Comparison of ENCODE assay signal across 12 mouse cellular contexts in the genomic region with DNA sequence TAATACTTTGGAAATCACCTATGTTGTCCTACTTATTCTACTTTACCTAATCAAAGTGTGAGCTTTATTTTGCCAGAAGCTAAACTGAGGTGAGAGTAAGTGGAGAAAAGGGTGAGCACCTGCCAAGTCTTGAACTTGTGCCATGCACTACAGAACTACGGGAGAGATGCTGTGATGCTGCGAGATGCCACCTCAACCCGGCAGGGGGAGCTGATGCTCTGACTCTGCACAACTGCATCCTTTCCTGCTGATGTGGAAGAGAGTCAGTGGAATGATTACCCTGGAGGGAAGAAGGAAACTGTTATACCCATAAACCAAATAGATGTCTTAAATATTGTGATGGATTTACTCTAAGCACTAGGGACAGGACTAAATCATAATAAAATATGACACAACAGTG.
DNase-seq lines count a peak whose midpoint lies in the region; ATAC-seq and TF ChIP-seq lines count a peak whose summit lies in the region.
"Had no signal": no experiment of that assay in that cellular context is flagged by ENCODE, and none has a peak within 500 bp of the region (broad histone marks: within the 10 kb centered on the region; RNA-seq: fewer than 3 reads in every experiment).

No protein-coding gene starts in this region.

- TF ChIP-seq CTCF in forebrain, postnatal 0 days (IDR thresholded peaks at IDR 0.05; ENCODE audit: low read depth): 0 out of 2 replicates have a peak, but pooled peaks have one; percentile 11
- peak; percentile 33 for TF ChIP-seq CTCF in lung, postnatal 0 days (IDR thresholded peaks at IDR 0.05)

- no peak for DNase-seq in forebrain, postnatal 0 days
- no peak for DNase-seq in lung, postnatal 0 days (ENCODE audit: low spot score)
- DNase-seq in lung, postnatal 10 days: no peak
- DNase-seq in embryo, embryonic 10 days (ENCODE audit: low spot score): peak; percentile 50
- peak; percentile 5 for DNase-seq in retina, postnatal 1 day
- no peak for DNase-seq in right cerebral cortex, postnatal 4 days
- no peak for DNase-seq in cerebellum, adult 11 months
- DNase-seq: gastrocnemius, postnatal 10 days; right cerebral cortex, postnatal 25 days had no signal

- H3K36me3 ChIP-seq in forebrain, postnatal 0 days (ENCODE audit: insufficient read depth): no peaks in the 10 kb centered on the region
- no peaks in the 10 kb centered on the region for H3K36me3 ChIP-seq in forebrain, embryonic 15.5 days
- no peaks in the 10 kb centered on the region for H3K36me3 ChIP-seq in lung, postnatal 0 days (ENCODE audit: insufficient read depth, low read length)
- H3K36me3 ChIP-seq: hindbrain, embryonic 13.5 days; limb, embryonic 15.5 days had no signal

- no peaks in the 10 kb centered on the region for H3K27me3 ChIP-seq in forebrain, postnatal 0 days (ENCODE audit: insufficient read depth, low read length)
- no peaks in the 10 kb centered on the region for H3K27me3 ChIP-seq in forebrain, embryonic 15.5 days
- H3K27me3 ChIP-seq in lung, postnatal 0 days (replicated peaks; ENCODE audit: insufficient read depth, low read length): no peaks in the 10 kb centered on the region
- H3K27me3 ChIP-seq: hindbrain, embryonic 13.5 days; limb, embryonic 15.5 days had no signal

- H3K9me3 ChIP-seq in forebrain, postnatal 0 days (ENCODE audit: low read length): no peaks in the 10 kb centered on the region
- no peaks in the 10 kb centered on the region for H3K9me3 ChIP-seq in forebrain, embryonic 15.5 days
- H3K9me3 ChIP-seq in lung, postnatal 0 days (ENCODE audit: low read length): no peaks in the 10 kb centered on the region
- H3K9me3 ChIP-seq: hindbrain, embryonic 13.5 days; limb, embryonic 15.5 days had no signal

- no peak overlapping the region for H3K9ac ChIP-seq in forebrain, postnatal 0 days
- no peak overlapping the region for H3K9ac ChIP-seq in forebrain, embryonic 15.5 days (replicated peaks)
- no peak overlapping the region for H3K9ac ChIP-seq in lung, postnatal 0 days (replicated peaks; ENCODE audit: low read depth)
- H3K9ac ChIP-seq: hindbrain, embryonic 13.5 days; limb, embryonic 15.5 days had no signal

- no peaks in the 10 kb centered on the region for H3K4me1 ChIP-seq in forebrain, postnatal 0 days (ENCODE audit: insufficient read depth)
- H3K4me1 ChIP-seq in forebrain, embryonic 15.5 days: no peaks in the 10 kb centered on the region
- H3K4me1 ChIP-seq in lung, postnatal 0 days (ENCODE audit: insufficient read depth, low read depth, low read length): no peaks in the 10 kb centered on the region
- H3K4me1 ChIP-seq: hindbrain, embryonic 13.5 days; limb, embryonic 15.5 days had no signal

- TF ChIP-seq EP300 in lung, postnatal 0 days (IDR thresholded peaks at IDR 0.05): no peak

- H3K4me2 ChIP-seq in forebrain, postnatal 0 days (ENCODE audit: low read depth): no peak overlapping the region
- H3K4me2 ChIP-seq in forebrain, embryonic 15.5 days (replicated peaks): no peak overlapping the region
- no peak overlapping the region for H3K4me2 ChIP-seq in lung, postnatal 0 days (replicated peaks; ENCODE audit: low read depth, low read length)
- H3K4me2 ChIP-seq: hindbrain, embryonic 13.5 days; limb, embryonic 15.5 days had no signal

- 31% methylated on average over 3 of the region's 3 CpGs for WGBS in forebrain, postnatal 0 days
- 30% methylated on average over 3 of the region's 3 CpGs for WGBS in forebrain, embryonic 15.5 days
- 28% methylated on average over 3 of the region's 3 CpGs for WGBS in lung, postnatal 0 days

- H3K4me3 ChIP-seq in forebrain, postnatal 0 days (ENCODE audit: low read depth, low read length): no peak overlapping the region
- no peak overlapping the region for H3K4me3 ChIP-seq in forebrain, embryonic 15.5 days
- no peak overlapping the region for H3K4me3 ChIP-seq in lung, postnatal 0 days (ENCODE audit: low read depth, low read length)
- H3K4me3 ChIP-seq: hindbrain, embryonic 13.5 days; limb, embryonic 15.5 days had no signal

- H3K27ac ChIP-seq in forebrain, postnatal 0 days (ENCODE audit: low read depth, low read length): no peak overlapping the region
- no peak overlapping the region for H3K27ac ChIP-seq in forebrain, embryonic 15.5 days (replicated peaks)
- no peak overlapping the region for H3K27ac ChIP-seq in lung, postnatal 0 days (ENCODE audit: low read length)
- H3K27ac ChIP-seq: hindbrain, embryonic 13.5 days; limb, embryonic 15.5 days had no signal

- no peak for ATAC-seq in forebrain, postnatal 0 days
- no peak for ATAC-seq in forebrain, embryonic 15.5 days (replicated peaks)
- no peak for ATAC-seq in lung, postnatal 0 days

Comparison
In these comparisons a context has a peak if more than half of its experiments do, and no peak if none do; other contexts are left out.
1. DNase-seq: peak in embryo, embryonic 10 days (single experiment) and retina, postnatal 1 day (single experiment); none in forebrain, postnatal 0 days (single experiment), lung, postnatal 0 days (single experiment), lung, postnatal 10 days (single experiment), right cerebral cortex, postnatal 4 days (single experiment) and cerebellum, adult 11 months (single experiment).